Mouse (Mus musculus) thymus, adult 18-20 months (tissue): Measurements from ENCODE around the gene Pigr.

Experiments used
- DNase-seq, 2 experiments: peaks; one replicate each; pipeline ENCODE4 v3.0.0; 2022; ENCODE audit warnings: mixed read lengths in 2 of 2

The Pigr gene

DNA sequence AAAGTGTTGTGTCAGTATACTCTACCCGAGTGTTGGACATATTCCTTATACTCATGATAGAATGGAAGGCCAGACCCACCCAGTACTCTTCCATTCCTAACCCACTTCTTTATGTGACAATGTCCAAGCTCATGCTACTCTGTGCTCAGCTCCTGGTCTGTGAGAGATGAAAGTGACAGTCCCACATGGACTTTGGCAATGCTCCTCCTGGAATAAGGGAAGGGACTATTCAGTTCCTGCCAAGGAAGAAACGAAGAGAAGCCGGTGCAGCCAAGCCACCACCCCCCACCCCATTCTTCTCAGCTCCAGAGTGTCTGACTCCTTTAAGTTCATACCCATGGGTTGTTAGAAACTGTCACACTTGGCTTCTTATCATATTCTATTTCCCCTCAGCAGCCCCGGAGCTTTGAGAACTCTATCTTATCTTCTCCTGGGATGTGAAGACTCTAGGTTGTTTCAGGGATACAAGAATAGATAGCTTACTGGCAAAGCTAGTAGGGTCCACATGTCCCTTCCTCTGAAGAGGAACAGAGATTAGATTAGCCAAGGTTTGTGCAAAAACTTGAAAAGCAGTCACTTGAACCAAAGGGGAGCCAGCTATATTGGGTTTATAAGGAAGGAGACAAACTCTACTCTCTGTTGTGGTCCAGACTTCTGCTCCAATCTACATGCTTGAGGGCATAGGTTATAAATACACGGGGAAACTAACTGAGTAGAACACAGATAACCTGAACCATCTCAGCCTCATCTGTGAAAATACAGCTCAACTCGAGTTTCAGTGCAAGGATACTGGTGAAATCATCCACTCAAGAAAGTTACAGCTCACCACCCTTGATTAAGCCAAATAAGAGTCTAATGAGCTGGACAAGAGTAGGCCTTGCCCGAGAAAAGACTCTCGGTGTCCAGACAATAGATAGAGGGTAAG lies 3.7 kb downstream of the Pigr start:
- DNase-seq: no peak

DNA sequence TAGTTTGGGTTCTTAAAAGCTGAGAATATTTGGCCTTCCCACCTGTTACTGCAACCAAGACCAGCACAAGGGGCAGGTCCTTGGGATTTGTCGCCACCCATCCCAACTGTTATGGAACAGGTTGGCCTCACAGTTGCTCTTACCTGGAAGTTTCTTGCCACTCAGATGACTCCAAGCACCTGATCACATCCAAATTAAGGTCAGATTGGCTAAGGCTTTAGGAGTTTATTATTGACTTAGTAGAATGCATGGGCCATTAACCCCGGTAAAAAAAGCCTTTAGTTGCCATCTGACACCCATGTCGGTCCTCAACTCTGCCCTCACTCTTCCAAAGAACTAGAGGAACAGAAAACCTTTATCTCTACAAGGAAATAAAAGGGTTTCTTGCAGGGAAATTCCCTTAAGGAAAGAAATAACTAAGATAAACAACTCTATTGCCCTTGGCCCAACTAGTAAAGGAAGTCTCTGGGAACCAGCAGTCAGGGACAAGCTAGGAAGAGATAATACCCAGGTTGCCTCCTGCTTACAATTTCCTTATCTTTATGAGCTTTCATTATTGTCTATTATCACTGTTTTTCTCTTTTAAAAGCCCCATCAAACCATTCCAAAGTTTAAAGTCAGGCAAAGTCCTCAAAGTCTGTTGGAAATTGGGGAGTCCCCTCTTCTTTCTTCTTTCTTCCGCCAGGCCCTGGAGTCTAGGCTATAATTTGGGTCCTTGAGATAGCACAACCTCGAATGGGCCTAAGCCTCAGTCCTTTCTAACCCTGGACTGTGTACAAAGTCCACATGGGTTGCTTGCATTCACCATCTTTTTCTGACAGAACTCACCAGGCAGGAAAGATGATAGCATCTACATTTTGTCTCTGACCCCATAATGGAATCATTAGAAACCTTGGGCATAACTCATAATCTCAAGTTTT lies 6.0 kb downstream of the Pigr start:
- DNase-seq: no peak

DNA sequence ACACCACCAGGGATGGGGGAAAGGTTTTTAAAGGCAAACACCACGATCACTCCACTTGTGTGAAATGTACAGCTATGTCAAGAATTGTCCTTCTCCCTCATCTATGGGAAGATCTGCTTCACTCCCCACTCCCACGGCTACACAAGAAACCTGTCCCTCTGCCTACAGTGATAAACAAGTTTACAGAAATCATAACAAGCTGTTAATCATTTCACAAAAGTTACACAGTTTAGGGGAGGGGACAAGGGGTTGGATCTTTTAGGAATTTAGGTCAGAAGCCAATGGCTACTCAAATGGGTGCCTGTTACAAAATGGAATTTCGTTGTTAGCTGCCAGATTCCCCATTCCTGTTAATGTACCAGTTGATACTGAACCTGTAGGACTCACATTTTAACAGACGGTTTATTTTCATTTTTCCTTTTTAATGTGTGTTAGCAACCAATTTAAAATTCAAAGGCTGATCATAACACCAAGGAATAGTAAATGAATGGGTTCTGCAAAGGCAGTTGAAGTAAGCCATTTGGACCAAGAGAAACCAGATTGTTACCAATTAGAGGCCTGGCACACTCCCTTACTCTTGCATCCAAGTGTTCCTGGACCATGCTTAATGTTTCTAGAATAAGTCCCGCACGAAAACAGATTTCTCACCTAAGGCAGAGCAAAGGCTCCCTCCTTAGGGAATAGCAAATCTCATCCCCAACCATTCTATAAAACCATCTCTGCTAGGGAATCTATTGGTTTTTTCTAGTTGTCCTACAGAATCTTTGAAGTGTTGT lies 8.9 kb downstream of the Pigr start:
- DNase-seq: no peak

DNA sequence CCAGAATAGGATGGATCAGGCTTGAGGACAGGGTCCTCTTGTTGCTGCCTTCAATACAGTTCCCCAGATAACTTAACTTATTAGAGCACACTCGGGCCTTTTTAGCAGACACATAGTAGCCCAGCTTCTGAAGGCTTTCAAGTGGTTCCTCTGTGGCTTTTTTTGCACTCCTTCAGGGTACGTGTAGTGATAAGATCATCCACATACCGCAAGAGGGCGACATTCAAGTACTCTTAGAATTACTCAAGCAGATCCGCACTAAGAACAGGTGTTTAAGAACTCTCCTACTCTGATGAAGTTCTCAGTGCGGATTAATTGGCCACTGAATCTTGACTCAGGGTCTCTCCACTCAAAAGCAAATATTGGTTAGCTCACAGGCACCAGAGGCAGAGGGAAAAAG lies 11.8 kb downstream of the Pigr start:
- peak in 1 of 2 experiments; percentile 29 for DNase-seq

DNA sequence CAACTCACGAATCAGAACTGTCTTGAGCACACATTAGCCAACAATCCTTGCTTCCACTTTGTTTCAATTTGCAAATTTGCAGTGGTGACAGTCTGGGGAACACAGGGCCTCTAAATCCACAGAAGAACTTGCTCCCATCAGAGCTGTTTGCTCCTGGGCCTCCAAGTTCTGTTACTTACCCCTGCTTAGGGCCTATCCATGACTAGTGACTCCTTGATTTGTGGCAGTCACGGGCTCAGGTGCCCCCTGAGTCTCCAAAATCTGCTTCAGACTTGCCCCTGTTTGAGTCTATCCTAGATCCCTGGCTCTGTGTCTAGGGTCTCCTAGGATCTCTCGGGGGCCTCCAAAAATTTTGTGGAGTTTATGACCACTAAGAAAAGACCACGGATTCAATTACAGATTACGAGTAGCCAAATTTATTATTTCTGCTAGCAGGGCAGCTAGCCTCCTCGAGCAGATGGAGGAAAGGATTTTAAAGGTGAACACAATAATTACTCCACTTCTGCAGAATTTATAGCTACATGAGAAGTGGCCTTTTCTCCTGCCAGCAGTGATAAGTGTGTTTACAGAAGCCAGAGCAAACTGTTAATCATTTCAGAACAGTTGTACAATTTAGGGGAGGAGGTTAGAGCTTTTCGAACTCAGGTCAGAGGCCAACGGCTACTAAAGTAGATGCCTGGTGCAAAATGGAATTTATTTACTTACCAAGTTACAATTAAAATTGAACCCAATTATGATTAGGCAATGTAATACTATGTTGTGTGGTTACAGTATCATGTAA lies 14.3 kb downstream of the Pigr start:
- DNase-seq: no peak

DNA sequence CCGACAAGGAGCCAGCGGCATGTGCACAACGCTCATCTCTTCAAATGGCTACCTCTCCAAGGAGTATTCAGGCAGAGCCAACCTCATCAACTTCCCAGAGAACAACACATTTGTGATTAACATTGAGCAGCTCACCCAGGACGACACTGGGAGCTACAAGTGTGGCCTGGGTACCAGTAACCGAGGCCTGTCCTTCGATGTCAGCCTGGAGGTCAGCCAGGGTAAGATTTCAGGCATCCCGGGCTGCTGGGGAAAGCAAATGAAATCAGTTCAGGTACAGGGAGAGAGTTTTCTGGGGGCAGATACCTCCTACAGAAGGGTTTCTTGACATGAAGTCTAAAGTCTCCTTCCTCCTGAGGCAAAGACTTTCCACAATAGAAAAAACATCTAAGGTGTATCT lies 15.1 kb downstream of the Pigr start:
- DNase-seq: no peak

DNA sequence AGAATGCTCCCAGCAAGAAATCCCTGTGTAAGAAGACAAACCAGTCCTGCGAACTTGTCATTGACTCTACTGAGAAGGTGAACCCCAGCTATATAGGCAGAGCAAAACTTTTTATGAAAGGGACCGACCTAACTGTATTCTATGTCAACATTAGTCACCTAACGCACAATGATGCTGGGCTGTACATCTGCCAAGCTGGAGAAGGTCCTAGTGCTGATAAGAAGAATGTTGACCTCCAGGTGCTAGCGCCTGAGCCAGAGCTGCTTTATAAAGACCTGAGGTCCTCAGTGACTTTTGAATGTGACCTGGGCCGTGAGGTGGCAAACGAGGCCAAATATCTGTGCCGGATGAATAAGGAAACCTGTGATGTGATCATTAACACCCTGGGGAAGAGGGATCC lies 18.0 kb downstream of the Pigr start:
- no peak for DNase-seq

DNA sequence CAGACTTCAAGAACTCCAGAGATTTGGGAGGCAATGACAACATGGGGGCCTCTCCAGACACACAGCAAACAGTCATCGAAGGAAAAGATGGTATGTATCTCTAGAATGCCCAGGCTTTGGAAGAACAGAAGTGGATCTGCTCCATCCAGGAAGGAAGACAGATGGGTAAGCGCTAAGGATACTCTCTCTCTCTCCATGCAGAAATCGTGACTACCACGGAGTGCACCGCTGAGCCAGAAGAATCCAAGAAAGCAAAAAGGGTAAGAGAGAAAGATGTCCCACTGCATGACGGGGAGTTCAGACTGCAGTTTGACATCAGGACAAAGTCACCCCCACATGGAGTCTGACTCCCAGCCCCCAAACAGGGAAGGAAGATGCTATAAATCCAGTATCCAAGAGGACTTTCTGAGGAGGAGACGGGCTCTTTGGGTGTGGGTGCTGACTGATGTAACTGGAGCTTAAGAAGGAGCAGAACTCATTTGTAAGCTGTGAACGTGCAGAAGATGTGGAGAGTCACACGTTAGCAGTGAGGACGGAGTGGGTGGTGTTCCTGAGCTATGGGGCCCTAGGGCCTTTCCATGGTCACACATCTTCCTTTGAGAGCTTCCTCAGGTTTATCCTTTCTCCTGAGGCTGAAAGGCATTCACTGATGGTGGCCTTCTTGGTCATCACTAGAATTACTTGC lies 23.2 kb downstream of the Pigr start:
- no peak for DNase-seq

DNA sequence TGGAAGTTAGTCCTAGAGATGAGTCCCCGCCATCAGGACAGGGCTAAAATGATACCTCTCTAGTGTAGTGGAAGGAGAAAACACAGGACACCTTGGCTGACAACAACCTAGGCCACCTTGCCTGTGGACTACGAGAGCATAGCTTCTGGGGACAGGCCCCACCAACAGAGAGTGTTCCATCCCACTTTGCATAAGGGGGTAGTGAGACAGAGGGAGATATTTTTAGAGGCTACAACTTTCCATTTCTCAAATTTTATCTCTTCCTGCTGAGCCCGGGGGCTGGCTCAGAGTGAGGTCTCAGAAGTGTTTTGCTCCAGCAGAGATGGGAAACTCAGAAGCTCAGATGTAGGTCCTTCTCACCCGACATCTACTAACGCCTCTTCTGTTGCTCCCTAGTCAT lies 23.9 kb downstream of the Pigr start:
- peak in 1 of 2 experiments; percentile 13 for DNase-seq

DNA sequence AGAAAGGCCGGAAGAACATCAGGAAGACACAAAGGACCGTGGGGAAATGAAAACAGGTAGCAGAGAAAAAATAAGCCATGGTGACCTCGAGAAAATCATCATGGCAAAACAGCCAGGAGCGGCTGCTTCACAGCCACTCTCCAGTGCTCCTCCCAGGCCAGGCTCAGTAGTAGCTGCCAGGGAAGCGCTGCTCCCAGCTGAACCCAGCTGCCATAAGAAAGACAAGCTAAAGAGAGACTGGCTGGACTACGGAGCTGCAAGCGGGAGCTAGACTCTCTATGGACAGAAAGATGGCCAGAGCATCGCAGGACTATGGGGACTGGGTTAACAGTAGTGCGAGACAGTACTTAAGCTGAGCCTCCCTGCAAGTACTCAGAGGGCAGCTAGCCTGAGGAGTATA lies 28.3 kb downstream of the Pigr start:
- DNase-seq: no peak

DNA sequence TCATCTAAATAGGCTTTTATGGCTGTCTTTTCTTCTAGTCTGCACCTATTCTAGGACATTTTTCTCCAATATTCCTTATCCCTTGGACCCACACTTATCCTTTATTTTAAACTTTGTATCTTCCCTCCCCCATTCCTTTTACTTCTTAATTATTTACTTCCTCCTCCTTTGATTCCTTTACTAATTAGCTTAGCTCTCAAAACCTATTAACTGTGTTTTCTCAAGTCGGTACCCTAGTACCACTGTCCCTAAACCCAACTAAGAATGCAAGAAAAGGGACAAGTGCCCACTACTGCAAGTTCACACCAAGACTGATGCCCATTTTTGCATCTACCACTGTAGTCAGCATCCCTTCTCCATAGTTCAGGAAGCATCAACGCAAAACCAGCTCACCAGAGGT lies 29.2 kb downstream of the Pigr start:
- no peak for DNase-seq

DNA sequence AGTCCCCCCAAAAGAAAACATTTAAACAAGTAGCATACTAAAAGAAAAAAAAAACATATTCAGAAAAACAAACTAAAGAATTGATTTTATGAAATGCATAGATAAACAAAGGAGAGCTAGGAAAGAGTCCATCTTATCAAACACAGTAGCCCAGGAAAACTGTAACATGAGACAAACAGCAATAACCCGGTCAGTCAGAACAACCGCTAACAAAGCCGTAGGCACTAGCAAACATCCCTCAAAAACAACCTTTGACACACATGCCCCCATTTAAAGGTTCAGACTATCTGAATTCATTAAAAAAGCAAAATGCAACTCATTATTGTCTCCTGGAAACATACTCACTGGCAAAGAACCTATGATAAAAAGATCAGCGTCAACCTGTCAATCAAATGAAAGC lies 31.0 kb downstream of the Pigr start:
- DNase-seq: no peak

DNA sequence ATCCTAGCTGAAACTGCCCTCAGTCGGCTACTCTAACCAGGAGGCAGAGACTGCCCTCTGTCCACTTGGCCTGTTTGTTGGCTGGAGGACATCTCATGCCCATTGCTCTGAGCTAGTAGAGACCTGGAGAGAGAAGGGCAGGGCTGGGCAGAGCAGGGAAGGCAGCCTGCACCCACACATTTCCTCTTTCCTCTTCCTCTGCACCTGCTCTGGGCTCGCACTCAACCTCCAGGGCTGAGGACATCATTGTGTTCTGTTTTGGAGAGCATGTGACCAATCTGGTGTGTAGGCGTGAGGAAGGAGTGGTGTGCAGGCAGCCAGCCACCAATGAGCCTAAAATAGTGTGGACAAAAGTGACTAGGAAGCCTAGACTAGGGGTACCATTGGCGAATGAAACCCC lies 37.8 kb downstream of the Pigr start:
- DNase-seq: peak; percentile 33 to 65

DNA sequence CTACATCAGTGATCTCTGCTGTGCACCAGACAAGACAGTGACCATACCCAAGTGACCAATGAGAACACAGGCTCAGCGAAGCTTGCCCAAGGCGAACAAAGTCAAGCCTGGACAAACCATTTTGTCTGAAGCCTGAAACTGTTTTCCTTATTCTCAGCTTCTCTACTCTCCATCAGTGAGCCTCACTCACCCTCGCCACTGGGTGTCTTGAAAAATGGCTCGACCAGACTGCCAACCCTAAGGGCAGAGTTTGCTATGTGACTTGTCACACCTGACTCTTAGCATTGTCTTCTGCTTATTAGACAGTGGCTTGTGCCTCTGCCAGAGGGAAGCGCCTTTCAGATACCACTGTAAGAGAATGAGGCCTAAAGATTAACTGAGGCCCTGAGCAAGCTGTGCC lies 38.3 kb downstream of the Pigr start:
- DNase-seq: no peak

DNA sequence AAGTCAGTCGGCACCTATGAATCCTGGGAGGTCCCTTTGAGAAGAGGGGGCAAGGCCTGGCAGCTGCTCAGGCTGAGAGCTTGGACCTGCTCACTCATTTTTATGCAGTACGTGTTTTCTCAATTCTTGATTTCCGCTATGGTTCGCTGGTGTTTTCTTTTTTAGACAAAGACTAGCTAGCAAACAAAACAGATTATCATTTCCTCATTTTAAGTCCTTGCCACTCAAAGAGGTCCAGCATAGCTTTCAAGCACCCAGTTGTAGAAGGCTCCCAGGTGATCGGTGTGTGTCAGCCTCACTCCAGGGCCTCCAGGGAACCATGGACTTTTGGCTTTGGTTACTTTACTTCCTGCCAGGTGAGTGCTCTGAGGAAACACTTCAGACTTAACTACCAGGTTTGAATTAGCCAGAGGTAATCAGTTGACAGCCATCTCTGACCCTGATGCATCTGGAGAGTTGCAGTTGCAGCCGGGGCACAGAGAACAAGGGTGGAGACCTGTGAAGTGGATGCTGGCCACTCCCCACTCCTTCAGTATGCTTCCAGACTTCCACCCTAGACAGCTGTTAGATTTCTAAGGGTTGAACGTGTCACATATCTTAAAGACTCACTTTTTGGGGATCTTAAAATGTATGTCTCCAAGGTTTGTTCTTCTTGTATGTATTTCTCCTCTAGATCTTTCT lies 39.2 kb downstream of the Pigr start, which contains the start of gene Fcmr:
TSS of gene Fcmr (plus strand) at position 129 of the 681 bp plus-strand sequence.
- no peak for DNase-seq

DNA sequence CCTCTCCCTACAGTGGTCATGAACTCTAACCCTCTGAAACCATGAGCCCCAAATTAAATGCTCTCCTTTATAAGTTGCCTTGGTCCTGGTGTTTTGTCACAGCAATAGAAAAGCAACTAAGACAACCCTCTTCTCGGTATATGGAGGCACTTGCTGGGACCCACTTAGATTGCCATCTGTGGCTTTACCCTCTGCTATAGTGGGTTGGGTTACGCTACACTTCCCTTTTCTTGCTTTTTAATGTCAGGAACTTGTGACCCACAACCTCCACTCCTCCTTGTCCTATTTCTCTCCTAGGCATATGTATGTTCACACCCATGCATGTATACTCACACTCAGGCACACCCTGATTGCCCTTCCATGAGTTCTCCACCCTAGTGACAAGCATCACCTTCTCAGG lies 46.4 kb downstream of the Pigr start:
- DNase-seq: no peak

DNA sequence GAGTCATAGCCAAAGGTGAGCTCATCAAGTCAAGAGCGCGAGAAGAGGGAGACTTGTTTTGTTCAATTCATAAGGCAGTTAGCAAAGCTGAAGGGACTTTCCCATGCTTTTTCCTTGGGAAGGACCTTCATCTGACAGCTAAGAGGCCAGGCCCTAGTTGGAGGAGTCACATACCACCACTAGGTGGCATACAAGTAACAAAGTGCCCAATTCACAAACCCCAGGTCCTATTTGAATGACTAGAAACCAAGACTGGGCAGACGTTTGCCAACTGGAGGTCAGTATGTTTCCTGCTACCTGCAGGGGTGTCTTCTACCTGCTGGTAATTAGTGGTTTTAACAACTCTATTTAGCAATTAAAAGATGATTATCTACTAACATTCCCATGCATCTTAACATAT lies 48.7 kb downstream of the Pigr start:
- DNase-seq: no peak

DNA sequence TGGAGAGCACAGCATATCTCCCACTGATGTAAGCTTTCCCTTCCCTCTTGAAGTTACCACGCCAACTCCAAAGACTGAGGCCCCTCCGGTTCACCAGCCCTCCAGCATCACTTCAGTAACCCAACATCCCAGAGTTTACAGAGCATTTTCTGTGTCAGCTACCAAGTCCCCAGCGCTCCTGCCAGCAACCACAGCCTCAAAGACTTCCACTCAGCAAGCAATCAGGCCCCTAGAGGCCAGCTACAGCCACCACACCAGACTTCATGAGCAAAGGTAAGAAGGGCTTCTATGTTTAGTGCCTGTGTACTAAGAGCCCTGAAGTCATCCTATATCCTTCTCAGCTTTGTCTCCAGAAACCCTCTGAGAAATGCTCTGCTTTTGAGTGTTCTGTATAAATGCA lies 49.4 kb downstream of the Pigr start:
- DNase-seq: no peak

DNA sequence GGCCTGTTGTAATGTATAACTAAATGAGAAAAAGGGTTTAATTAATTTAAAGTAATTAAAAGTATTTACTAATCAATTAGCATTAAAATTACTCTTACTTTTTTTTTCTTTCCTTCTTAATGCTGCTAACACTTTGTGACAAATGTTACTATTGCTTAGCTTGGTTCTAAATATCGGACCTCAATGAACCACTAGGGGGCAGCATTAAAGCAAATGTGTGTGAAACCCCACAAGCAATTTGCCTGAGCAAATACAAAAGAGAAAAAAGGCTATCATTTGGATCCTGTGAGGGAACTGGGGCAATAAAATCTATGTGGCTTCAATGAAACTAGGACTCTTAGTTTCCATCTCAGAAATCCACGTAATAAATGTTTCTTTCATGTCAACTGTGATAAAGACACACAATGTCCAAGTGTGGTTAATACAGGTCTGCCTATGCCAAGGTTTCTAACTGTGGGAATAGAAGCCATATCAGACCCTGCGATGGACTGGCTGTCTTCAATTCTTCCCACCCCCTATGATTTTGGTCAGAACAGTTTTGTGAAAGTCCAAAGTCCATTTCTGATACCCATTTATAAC lies 50.5 kb downstream of the Pigr start:
- DNase-seq: no peak

DNA sequence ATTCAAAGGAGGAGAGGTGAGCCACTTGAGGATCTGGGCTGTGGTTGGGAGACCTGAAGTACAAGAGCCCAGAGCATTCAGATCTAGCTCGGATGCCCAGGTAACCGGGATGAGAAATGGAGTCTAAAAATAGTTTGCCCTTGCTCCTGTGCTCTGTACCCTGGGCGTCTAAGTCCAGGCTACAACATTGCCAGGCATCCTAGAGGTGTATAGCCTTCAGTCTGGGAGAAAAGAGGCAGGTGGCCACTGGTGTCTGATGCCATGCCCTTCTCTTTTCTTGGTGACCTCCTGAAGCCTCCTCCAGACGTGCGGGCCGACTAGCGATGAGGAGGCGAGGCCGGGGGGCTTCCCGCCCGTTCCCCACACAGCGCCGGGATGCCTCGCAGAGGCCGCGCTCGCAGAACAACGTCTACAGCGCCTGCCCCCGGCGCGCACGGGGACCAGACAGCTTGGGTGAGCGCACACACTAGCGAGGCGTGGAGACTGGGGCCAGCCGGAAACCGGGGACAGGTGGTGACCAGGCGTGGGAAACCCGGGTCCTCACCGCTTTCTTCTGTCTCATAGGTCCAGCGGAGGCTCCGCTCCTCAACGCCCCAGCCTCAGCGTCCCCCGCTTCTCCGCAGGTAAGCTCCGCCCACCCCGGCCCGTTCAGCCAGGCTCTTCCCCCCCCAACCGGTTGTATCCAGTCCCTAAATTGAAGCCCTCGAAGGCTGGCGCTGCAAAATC lies 51.6 kb downstream of the Pigr start:
- no peak for DNase-seq
